Mouse (Mus musculus) megakaryocyte-erythroid progenitor cell, adult 5 weeks (primary cell): ENCODE results near the gene B630019K06Rik. TPM values are rescaled to one million over a fixed set of nuclear protein-coding genes. Genes with fewer than 3 reads are reported as not detected.

ENCODE experiments used
- polyA plus RNA-seq: library from polyadenylated mRNA; stranded (reverse); fragments of >175 nt; gene quantifications from 2 replicates; pipeline ENCODE4 v1.2.3, GENCODE M21; 2012

The B630019K06Rik gene
- polyA plus RNA-seq: 4.0 and 5.5 TPM in 2 replicates

GRCm38 (mm10) chrX:8892343-8893155 lies at the start of gene B630019K06Rik:
TSS of gene B630019K06Rik (plus strand) at chrX:8892382.

GRCm38 (mm10) chrX:8843694-8844093 lies 48.5 kb upstream of the B630019K06Rik start, which contains the start of gene Gm6592:
TSS of gene Gm6592 (plus strand) at chrX:8843994.

GRCm38 (mm10) chrX:8873953-8874352 lies 18.2 kb upstream of the B630019K06Rik start, which contains the start of gene Gm5751:
TSS of gene Gm5751 (plus strand) at chrX:8874253.

Other genes with a start within 250 kb of the B630019K06Rik start
- gene Ssxb8, start 201.5 kb upstream of the B630019K06Rik start, polyA plus RNA-seq: not detected in 2 replicates
- not detected in 2 replicates for gene Ssx9, start 143.9 kb upstream of the B630019K06Rik start, polyA plus RNA-seq
- gene Ssxb5, start 88.7 kb upstream of the B630019K06Rik start, polyA plus RNA-seq: not detected in 2 replicates
- gene Gm6592, start 48.4 kb upstream of the B630019K06Rik start, polyA plus RNA-seq: not detected in 2 replicates
- gene Gm5751, start 18.1 kb upstream of the B630019K06Rik start, polyA plus RNA-seq: not detected in 2 replicates
- not detected in 2 replicates for gene Fthl17b, start 70.6 kb downstream of the B630019K06Rik start, polyA plus RNA-seq
- not detected in 2 replicates for gene Fthl17c, start 84.2 kb downstream of the B630019K06Rik start, polyA plus RNA-seq
- not detected in 2 replicates for gene Fthl17d, start 94.4 kb downstream of the B630019K06Rik start, polyA plus RNA-seq
- gene Fthl17e, start 141.1 kb downstream of the B630019K06Rik start, polyA plus RNA-seq: not detected in 2 replicates
- not detected in 2 replicates for gene Fthl17f, start 170.6 kb downstream of the B630019K06Rik start, polyA plus RNA-seq
- gene 4930402K13Rik, start 212.2 kb downstream of the B630019K06Rik start, polyA plus RNA-seq: not detected in 2 replicates